Comparison of ENCODE assay signal across 10 mouse cellular contexts in the genomic region with DNA sequence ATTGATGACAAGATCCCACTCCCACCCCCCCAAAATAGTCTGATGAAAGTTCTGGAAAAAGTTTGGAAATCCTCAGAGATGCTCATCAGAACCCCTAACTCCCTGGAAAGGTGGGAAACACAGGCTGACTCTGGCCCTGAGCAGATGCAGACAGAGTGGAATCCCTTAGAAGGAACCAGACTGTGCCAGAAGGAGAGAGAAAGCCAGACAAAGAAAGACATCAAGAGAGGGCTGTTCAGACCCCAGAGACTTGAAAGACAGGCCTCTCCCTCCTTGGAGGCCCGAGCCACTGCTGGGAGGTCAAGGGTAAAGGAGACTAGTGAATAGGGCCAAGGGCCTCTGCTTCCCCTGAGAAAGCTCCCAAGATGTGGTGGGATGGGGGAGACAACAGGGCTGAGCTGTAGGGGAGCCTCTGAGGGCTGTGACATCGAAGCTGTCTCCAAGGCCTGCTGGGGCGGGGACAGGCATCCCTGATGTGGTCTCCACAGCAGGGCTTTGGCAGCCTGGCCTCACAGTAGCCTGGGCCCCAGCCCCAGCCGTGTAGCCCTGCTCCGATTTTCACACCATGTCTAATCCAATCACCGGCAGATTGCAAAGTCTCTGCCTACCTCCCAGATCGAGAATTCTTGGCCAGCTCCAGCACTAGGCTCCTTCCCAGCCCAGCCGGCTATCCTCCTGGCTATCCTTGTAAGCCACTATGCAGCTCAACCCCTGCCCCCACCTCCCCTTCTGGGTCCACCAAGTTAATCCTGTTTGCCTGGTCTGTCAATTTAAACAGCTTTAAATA.
DNase-seq lines count a peak whose midpoint lies in the region; ATAC-seq lines count a peak whose summit lies in the region.
"Had no signal": no experiment of that assay in that cellular context is flagged by ENCODE, and none has a peak within 500 bp of the region (broad histone marks: within the 10 kb centered on the region; RNA-seq: fewer than 3 reads in every experiment).

No protein-coding gene starts in this region.

- peaks cover 76% of the 10 kb centered on the region for H3K27me3 ChIP-seq in forebrain, embryonic 10.5 days (ENCODE audit: poor library complexity, severe bottlenecking)
- peaks cover 5% of the 10 kb centered on the region; the same call in 1 of the 2 replicates for H3K27me3 ChIP-seq in limb, embryonic 12.5 days
- H3K27me3 ChIP-seq in stomach, embryonic 16.5 days (ENCODE audit: control insufficient read depth, insufficient read depth, low read length) = no peaks in the 10 kb centered on the region
- no peaks in the 10 kb centered on the region for H3K27me3 ChIP-seq in kidney, embryonic 14.5 days (ENCODE audit: control insufficient read depth, insufficient read depth, low read length)

- no peaks in the 10 kb centered on the region for H3K9me3 ChIP-seq in forebrain, embryonic 10.5 days
- no peaks in the 10 kb centered on the region for H3K9me3 ChIP-seq in limb, embryonic 12.5 days
- no peaks in the 10 kb centered on the region for H3K9me3 ChIP-seq in stomach, embryonic 16.5 days (replicated peaks; ENCODE audit: control insufficient read depth, low read length)
- H3K9me3 ChIP-seq in kidney, embryonic 14.5 days (ENCODE audit: control insufficient read depth, low read length) = no peaks in the 10 kb centered on the region

- DNase-seq in lung, postnatal 10 days = peak; percentile 9
- no peak for DNase-seq in lung, adult 18-20 months
- DNase-seq in forebrain, embryonic 10.5 days (ENCODE audit: extremely low spot score, low spot score) = peak; percentile 70
- no peak for DNase-seq in urinary bladder, adult 2 months (ENCODE audit: low spot score)
- DNase-seq in T-cell, adult 2 months (ENCODE audit: low spot score) = no peak
- DNase-seq: cerebellum, adult 8-10 months; gastrocnemius, postnatal 36 days had no signal

- WGBS in forebrain, embryonic 10.5 days = 2% methylated on average over 8 of the region's 8 CpGs
- 12% methylated on average over 8 of the region's 8 CpGs for WGBS in limb, embryonic 12.5 days
- WGBS in stomach, embryonic 16.5 days = 24% methylated on average over 8 of the region's 8 CpGs
- WGBS in kidney, embryonic 14.5 days = 30% methylated on average over 8 of the region's 8 CpGs

- peak overlapping the region; percentile 87 for H3K27ac ChIP-seq in forebrain, embryonic 10.5 days
- H3K27ac ChIP-seq in limb, embryonic 12.5 days = no peak overlapping the region
- H3K27ac ChIP-seq in stomach, embryonic 16.5 days (ENCODE audit: low read length) = no peak overlapping the region
- H3K27ac ChIP-seq in kidney, embryonic 14.5 days (ENCODE audit: low read depth, low read length) = no peak overlapping the region

- ATAC-seq in limb, embryonic 12.5 days (ENCODE audit: insufficient number of reproducible peaks, insufficient read depth, low FRiP score, low TSS enrichment, low read depth) = peak; percentile 38; the same call in 1 of the 2 replicates
- ATAC-seq in stomach, embryonic 16.5 days (ENCODE audit: insufficient read depth, low FRiP score) = no peak
- ATAC-seq in kidney, embryonic 14.5 days (ENCODE audit: low FRiP score, low TSS enrichment) = no peak

- H3K4me2 ChIP-seq in limb, embryonic 12.5 days = no peak overlapping the region
- no peak overlapping the region for H3K4me2 ChIP-seq in stomach, embryonic 16.5 days (ENCODE audit: low read depth, low read length)
- no peak overlapping the region for H3K4me2 ChIP-seq in kidney, embryonic 14.5 days (replicated peaks; ENCODE audit: low read depth, low read length)

- H3K4me3 ChIP-seq in forebrain, embryonic 10.5 days = peak overlapping the region; percentile 11
- no peak overlapping the region for H3K4me3 ChIP-seq in limb, embryonic 12.5 days (replicated peaks)
- H3K4me3 ChIP-seq in stomach, embryonic 16.5 days (replicated peaks; ENCODE audit: low read length) = no peak overlapping the region
- no peak overlapping the region for H3K4me3 ChIP-seq in kidney, embryonic 14.5 days (ENCODE audit: low read length)

- peak overlapping the region; percentile 44; the same call in 1 of the 2 replicates for H3K9ac ChIP-seq in limb, embryonic 12.5 days (replicated peaks)
- 0 out of 2 replicates have a peak overlapping the region, but pooled peaks have one; percentile 28 for H3K9ac ChIP-seq in stomach, embryonic 16.5 days (ENCODE audit: low read length)
- no peak overlapping the region for H3K9ac ChIP-seq in kidney, embryonic 14.5 days (ENCODE audit: low read depth, low read length)

- peaks cover 63% of the 10 kb centered on the region for H3K4me1 ChIP-seq in forebrain, embryonic 10.5 days
- H3K4me1 ChIP-seq in limb, embryonic 12.5 days (replicated peaks) = peaks cover 15% of the 10 kb centered on the region
- H3K4me1 ChIP-seq in stomach, embryonic 16.5 days (ENCODE audit: control insufficient read depth, insufficient read depth, low read length) = peaks cover 24% of the 10 kb centered on the region
- peaks cover 15% of the 10 kb centered on the region for H3K4me1 ChIP-seq in kidney, embryonic 14.5 days (ENCODE audit: control insufficient read depth, insufficient read depth, low read length)

- H3K36me3 ChIP-seq in forebrain, embryonic 10.5 days (replicated peaks) = no peaks in the 10 kb centered on the region
- H3K36me3 ChIP-seq in limb, embryonic 12.5 days = no peaks in the 10 kb centered on the region
- H3K36me3 ChIP-seq in stomach, embryonic 16.5 days (ENCODE audit: control insufficient read depth, insufficient read depth, low read length) = no peaks in the 10 kb centered on the region
- no peaks in the 10 kb centered on the region for H3K36me3 ChIP-seq in kidney, embryonic 14.5 days (ENCODE audit: control insufficient read depth, insufficient read depth, low read length)

Comparison
In these comparisons a context has a peak if more than half of its experiments do, and no peak if none do; other contexts are left out.
1. DNase-seq: peak in lung, postnatal 10 days (single experiment) and forebrain, embryonic 10.5 days (single experiment); none in lung, adult 18-20 months (0 of 2), urinary bladder, adult 2 months (single experiment) and T-cell, adult 2 months (single experiment).